Comparison of ENCODE assay signal across 8 mouse cellular contexts in genomic region chr2:164967761-164968440, GRCm38 (mm10). TPM values are rescaled to one million over a fixed set of nuclear protein-coding genes. Genes with fewer than 3 reads are reported as not detected.
DNase-seq lines count a peak whose midpoint lies in the region; ATAC-seq and TF ChIP-seq lines count a peak whose summit lies in the region.

No protein-coding gene starts in this region.

- H3K9me3 ChIP-seq in lung, embryonic 14.5 days (ENCODE audit: low read depth, low read length): no peaks in the 10 kb centered on the region
- H3K9me3 ChIP-seq in forebrain, embryonic 11.5 days (ENCODE audit: control insufficient read depth, low read length): no peaks in the 10 kb centered on the region
- H3K9me3 ChIP-seq in midbrain, embryonic 13.5 days: no peaks in the 10 kb centered on the region

- no peak for DNase-seq in lung, embryonic 14.5 days
- DNase-seq in lung, postnatal 10 days: no peak
- DNase-seq in forebrain, embryonic 11.5 days (ENCODE audit: low spot score): peak; percentile 62
- DNase-seq in layer of hippocampus, postnatal 14 days (ENCODE audit: low spot score in 2 of 2): peak; percentile 65 to 71
- DNase-seq in urinary bladder, postnatal 25 days (ENCODE audit: low spot score): no peak
- no peak for DNase-seq in thymus, adult 2 months
- DNase-seq in heart, adult 2 months: no peak

- H3K79me2 ChIP-seq in heart, adult 2 months (replicated peaks; ENCODE audit: control insufficient read depth, insufficient read depth, low read length): no peaks in the 10 kb centered on the region

- H3K27ac ChIP-seq in lung, embryonic 14.5 days (ENCODE audit: low read depth): no peak overlapping the region
- H3K27ac ChIP-seq in forebrain, embryonic 11.5 days (ENCODE audit: low read depth, low read length): no peak overlapping the region
- peak overlapping the region; percentile 91 for H3K27ac ChIP-seq in midbrain, embryonic 13.5 days
- no peak overlapping the region for H3K27ac ChIP-seq in thymus, adult 2 months (ENCODE audit: control insufficient read depth, insufficient read depth, low read length)
- H3K27ac ChIP-seq in heart, adult 2 months: no peak overlapping the region

- H3K9ac ChIP-seq in lung, embryonic 14.5 days: no peak overlapping the region
- H3K9ac ChIP-seq in forebrain, embryonic 11.5 days (ENCODE audit: low read length): no peak overlapping the region; the same call in 1 of the 2 replicates
- H3K9ac ChIP-seq in midbrain, embryonic 13.5 days (replicated peaks): peak overlapping the region; percentile 81
- no peak overlapping the region for H3K9ac ChIP-seq in heart, adult 2 months (ENCODE audit: low read depth, low read length)

- 3% methylated on average over 64 of the region's 65 CpGs for WGBS in lung, embryonic 14.5 days
- WGBS in forebrain, embryonic 11.5 days: 1% methylated on average over 63 of the region's 65 CpGs
- under 1% methylated on average over 65 of the region's 65 CpGs for WGBS in midbrain, embryonic 13.5 days
- 9% methylated on average over 65 of the region's 65 CpGs for WGBS in thymus, adult 2 months
- WGBS in heart, adult 2 months: 1% methylated on average over 61 of the region's 65 CpGs

- peaks cover 61% of the 10 kb centered on the region for H3K27me3 ChIP-seq in lung, embryonic 14.5 days (ENCODE audit: insufficient read depth, low read length)
- H3K27me3 ChIP-seq in forebrain, embryonic 11.5 days (ENCODE audit: control insufficient read depth, insufficient read depth, low read length): peaks cover 58% of the 10 kb centered on the region
- H3K27me3 ChIP-seq in midbrain, embryonic 13.5 days: peaks cover 74% of the 10 kb centered on the region
- peaks cover 13% of the 10 kb centered on the region; the same call in 1 of the 2 replicates for H3K27me3 ChIP-seq in thymus, adult 2 months (ENCODE audit: control insufficient read depth, insufficient read depth, low read length)
- peaks cover 13% of the 10 kb centered on the region for H3K27me3 ChIP-seq in heart, adult 2 months (ENCODE audit: control insufficient read depth, insufficient read depth, low read length)

- TF ChIP-seq EP300 in heart, adult 2 months (IDR thresholded peaks at IDR 0.05; ENCODE audit: insufficient read depth, low read depth, low read length): no peak

- TF ChIP-seq CTCF in lung, embryonic 14.5 days (IDR thresholded peaks at IDR 0.05; ENCODE audit: low read depth): no peak
- no peak for TF ChIP-seq CTCF in thymus, adult 2 months (IDR thresholded peaks at IDR 0.05; ENCODE audit: borderline replicate concordance, control insufficient read depth, extremely low read depth, insufficient read depth, low read length, poor library complexity)
- TF ChIP-seq CTCF in heart, adult 2 months (IDR thresholded peaks at IDR 0.05): no peak

- intact Hi-C loops in heart, adult 2 months (cut with DNase I): no loop called here

- peak overlapping the region; percentile 59 for H3K4me2 ChIP-seq in lung, embryonic 14.5 days
- peak overlapping the region; percentile 63 for H3K4me2 ChIP-seq in forebrain, embryonic 11.5 days (ENCODE audit: low read depth, low read length, severe bottlenecking)
- peak overlapping the region; percentile 69 for H3K4me2 ChIP-seq in midbrain, embryonic 13.5 days (replicated peaks)

- H3K36me3 ChIP-seq in lung, embryonic 14.5 days (ENCODE audit: insufficient read depth): no peaks in the 10 kb centered on the region
- H3K36me3 ChIP-seq in forebrain, embryonic 11.5 days (ENCODE audit: control insufficient read depth, insufficient read depth, low read length): no peaks in the 10 kb centered on the region
- no peaks in the 10 kb centered on the region for H3K36me3 ChIP-seq in midbrain, embryonic 13.5 days
- H3K36me3 ChIP-seq in thymus, adult 2 months (ENCODE audit: control insufficient read depth, insufficient read depth, low read length): no peaks in the 10 kb centered on the region
- H3K36me3 ChIP-seq in heart, adult 2 months (ENCODE audit: control insufficient read depth, insufficient read depth, low read length): no peaks in the 10 kb centered on the region

- no peaks in the 10 kb centered on the region for H3K4me1 ChIP-seq in lung, embryonic 14.5 days (ENCODE audit: insufficient read depth)
- H3K4me1 ChIP-seq in forebrain, embryonic 11.5 days (replicated peaks; ENCODE audit: control insufficient read depth, insufficient read depth, low read length): peaks cover 23% of the 10 kb centered on the region
- H3K4me1 ChIP-seq in midbrain, embryonic 13.5 days (replicated peaks): peaks cover 82% of the 10 kb centered on the region
- H3K4me1 ChIP-seq in thymus, adult 2 months (replicated peaks; ENCODE audit: control insufficient read depth, insufficient read depth, low read length): no peaks in the 10 kb centered on the region
- no peaks in the 10 kb centered on the region for H3K4me1 ChIP-seq in heart, adult 2 months (ENCODE audit: control insufficient read depth, insufficient read depth, low read length)

- ATAC-seq in lung, embryonic 14.5 days (ENCODE audit: insufficient read depth): peak; percentile 22; the same call in 1 of the 2 replicates
- 0 out of 2 replicates have a peak, but pooled peaks have one; percentile 16 for ATAC-seq in forebrain, embryonic 11.5 days (replicated peaks; ENCODE audit: low FRiP score)
- peak; percentile 67 for ATAC-seq in midbrain, embryonic 13.5 days

- peak overlapping the region; percentile 21 for H3K4me3 ChIP-seq in lung, embryonic 14.5 days (ENCODE audit: low read depth, low read length)
- H3K4me3 ChIP-seq in forebrain, embryonic 11.5 days (ENCODE audit: low read depth, low read length): peak overlapping the region; percentile 26
- H3K4me3 ChIP-seq in midbrain, embryonic 13.5 days (replicated peaks): peak overlapping the region; percentile 61
- H3K4me3 ChIP-seq in thymus, adult 2 months (ENCODE audit: control insufficient read depth, insufficient read depth, low read length): no peak overlapping the region
- H3K4me3 ChIP-seq in heart, adult 2 months: no peak overlapping the region

- no peak for TF ChIP-seq POLR2A in thymus, adult 2 months (IDR thresholded peaks at IDR 0.05; ENCODE audit: control insufficient read depth, extremely low read depth, insufficient read depth, low read length, poor library complexity)
- no peak for TF ChIP-seq POLR2A in heart, adult 2 months (IDR thresholded peaks at IDR 0.05; ENCODE audit: insufficient read depth, low read depth, low read length)

RNA-seq across cellular contexts. Expression of gene Slc12a5, which starts 7.3 kb away (rescaled TPM):
- 0.57 and 1.6 TPM in 2 replicates for polyA plus RNA-seq in lung, embryonic 14.5 days (2014; fragmentation: Nextera tagmentation; extraction: Ambion mirVana)
- 1.6 and 2.6 TPM in 2 replicates for polyA plus RNA-seq in forebrain, embryonic 11.5 days (2014; fragmentation: Nextera tagmentation; extraction: Ambion mirVana)
- 100 to 1,000 TPM; 288 to 332 TPM for total RNA-seq in layer of hippocampus, postnatal 14 days (2021)
- 19.7 and 20.2 TPM in 2 replicates for polyA plus RNA-seq in midbrain, embryonic 13.5 days (2015; fragmentation: Nextera tagmentation; extraction: Ambion mirVana)
- polyA plus RNA-seq in thymus, adult 2 months (2012; rRNA removed): 0.70 and 1.3 TPM in 2 replicates
- 1 to 10 TPM; 2.2 to 2.3 TPM for total RNA-seq in heart, adult 2 months (2021)
- 1.5 TPM in 2 replicates for polyA plus RNA-seq in heart, adult 2 months (2012; rRNA removed)

RNA-seq across cellular contexts. Expression of gene Mmp9, which starts 27.3 kb away (rescaled TPM):
- 0.24 and 0.25 TPM in 2 replicates for polyA plus RNA-seq in lung, embryonic 14.5 days (2014; fragmentation: Nextera tagmentation; extraction: Ambion mirVana)
- 0.71 and 1.0 TPM in 2 replicates for polyA plus RNA-seq in forebrain, embryonic 11.5 days (2014; fragmentation: Nextera tagmentation; extraction: Ambion mirVana)
- total RNA-seq in layer of hippocampus, postnatal 14 days (2021): 1 to 10 TPM; 1.8 to 2.1 TPM
- 17.2 and 19.5 TPM in 2 replicates for polyA plus RNA-seq in midbrain, embryonic 13.5 days (2015; fragmentation: Nextera tagmentation; extraction: Ambion mirVana)
- 29.1 and 31.7 TPM in 2 replicates for polyA plus RNA-seq in thymus, adult 2 months (2012; rRNA removed)
- total RNA-seq in heart, adult 2 months (2021): under 1 TPM; 0.93 to 0.99 TPM
- 3.5 and 5.1 TPM in 2 replicates for polyA plus RNA-seq in heart, adult 2 months (2012; rRNA removed)

RNA-seq across cellular contexts. Expression of gene Zfp335, which starts 56.3 kb away (rescaled TPM):
- polyA plus RNA-seq in lung, embryonic 14.5 days (2014; fragmentation: Nextera tagmentation; extraction: Ambion mirVana): 14.8 and 15.8 TPM in 2 replicates
- 18.0 TPM in 2 replicates for polyA plus RNA-seq in forebrain, embryonic 11.5 days (2014; fragmentation: Nextera tagmentation; extraction: Ambion mirVana)
- total RNA-seq in layer of hippocampus, postnatal 14 days (2021): 10 to 100 TPM; 25.0 to 26.4 TPM
- polyA plus RNA-seq in midbrain, embryonic 13.5 days (2015; fragmentation: Nextera tagmentation; extraction: Ambion mirVana): 13.5 and 15.1 TPM in 2 replicates
- polyA plus RNA-seq in thymus, adult 2 months (2012; rRNA removed): 92.6 and 99.0 TPM in 2 replicates
- total RNA-seq in heart, adult 2 months (2021): 1 to 10 TPM; 8.0 to 8.2 TPM
- 14.0 and 14.3 TPM in 2 replicates for polyA plus RNA-seq in heart, adult 2 months (2012; rRNA removed)

Comparison
In these comparisons a context has a peak if more than half of its experiments do, and no peak if none do; other contexts are left out.
1. ATAC-seq: peak in every context shown above with its lines; median percentile 67 in midbrain, embryonic 13.5 days; 22 in lung, embryonic 14.5 days; 16 in forebrain, embryonic 11.5 days.
2. DNase-seq: peak in forebrain, embryonic 11.5 days (single experiment) and layer of hippocampus, postnatal 14 days (2 of 2); none in lung, embryonic 14.5 days (single experiment), lung, postnatal 10 days (single experiment), urinary bladder, postnatal 25 days (single experiment), thymus, adult 2 months (single experiment) and heart, adult 2 months (0 of 2).
3. H3K4me3 ChIP-seq: peak in lung, embryonic 14.5 days (single experiment), forebrain, embryonic 11.5 days (single experiment) and midbrain, embryonic 13.5 days (single experiment); none in thymus, adult 2 months (single experiment) and heart, adult 2 months (single experiment).
4. Peak in every context shown above with its lines, with median percentiles within 50 percentile points of each other: H3K4me2 ChIP-seq.